In the genomic region with DNA sequence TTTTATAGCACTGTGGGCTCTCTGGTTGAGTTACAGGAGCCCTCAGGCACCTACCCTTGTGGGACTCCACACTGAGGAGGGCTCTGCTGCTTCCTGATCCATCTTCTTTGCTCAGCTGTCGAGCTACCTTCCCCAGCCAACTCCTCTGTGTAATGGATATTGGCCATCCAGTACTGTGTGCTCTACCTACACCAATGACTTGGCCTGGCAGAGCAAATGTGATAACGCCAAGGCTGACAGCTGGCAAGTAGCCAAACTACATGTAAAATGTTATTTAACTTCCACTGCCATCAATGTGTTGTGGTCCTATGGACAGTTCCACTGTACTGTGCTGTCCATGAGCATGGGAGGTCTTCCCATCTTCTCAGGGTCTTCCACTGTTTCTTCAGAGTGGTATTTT, we compare ENCODE assay signal across 30 mouse cellular contexts. TPM values are rescaled to one million over a fixed set of nuclear protein-coding genes. Genes with fewer than 3 reads are reported as not detected.
DNase-seq lines count a peak whose midpoint lies in the region; ATAC-seq and TF ChIP-seq lines count a peak whose summit lies in the region.
"Had no signal": no experiment of that assay in that cellular context is flagged by ENCODE, and none has a peak within 500 bp of the region (broad histone marks: within the 10 kb centered on the region; RNA-seq: fewer than 3 reads in every experiment).

No protein-coding gene starts in this region.

- DNase-seq in cerebellum, postnatal 10 days = peak; percentile 41 to 51
- DNase-seq in cerebellum, adult 11-12 months = no peak
- DNase-seq in MEL (ENCODE audit: low read depth, low spot score) = peak; percentile 72
- no peak for DNase-seq in midbrain, embryonic 10.5 days (ENCODE audit: low spot score)
- DNase-seq in lung, adult 18-20 months = no peak
- DNase-seq: adrenal gland, adult 8-10 months; adrenal gland, postnatal 36 days; B cell, adult 2 months; cerebellum, adult 2 months; cerebellum, adult 9-11 months; cerebellum, postnatal 36 days; embryo, embryonic 11 days; forebrain, postnatal 0 days; gastrocnemius, adult 2 months; gastrocnemius, postnatal 14 days; heart, adult 11 months; heart, postnatal 10 days; heart, postnatal 36 days had no signal

- H3K4me1 ChIP-seq in MEL (ENCODE audit: control insufficient read depth in 1 of 2, insufficient read depth in 2 of 2, low read length in 2 of 2) = peaks cover 11 to 18% of the 10 kb centered on the region in 2 experiments
- H3K4me1 ChIP-seq in midbrain, embryonic 10.5 days = no peaks in the 10 kb centered on the region
- H3K4me1 ChIP-seq: embryonic facial prominence, embryonic 13.5 days; hindbrain, embryonic 10.5 days; hindbrain, embryonic 13.5 days; intestine, embryonic 15.5 days had no signal

- peak; percentile 58 for ATAC-seq in erythroid progenitor cell, adult 5-6 weeks (replicated peaks; ENCODE audit: low FRiP score, poor library complexity, severe bottlenecking)
- ATAC-seq: forebrain, embryonic 14.5 days; forebrain, postnatal 0 days; hindbrain, embryonic 16.5 days; intestine, embryonic 15.5 days had no signal

- TF ChIP-seq RAD21 in MEL (IDR thresholded peaks at IDR 0.05; ENCODE audit: low read depth, low read length) = no peak

- no peaks in the 10 kb centered on the region for H3K9me3 ChIP-seq in MEL (replicated peaks; ENCODE audit: insufficient read depth, low read length)
- H3K9me3 ChIP-seq in midbrain, embryonic 10.5 days (replicated peaks) = no peaks in the 10 kb centered on the region
- H3K9me3 ChIP-seq: embryonic facial prominence, embryonic 10.5 days; embryonic facial prominence, embryonic 13.5 days; G1E; heart, embryonic 12.5 days; heart, embryonic 15.5 days; hindbrain, embryonic 10.5 days; hindbrain, embryonic 13.5 days; intestine, embryonic 15.5 days had no signal

- no peak overlapping the region for H3K4me3 ChIP-seq in MEL (ENCODE audit: control insufficient read depth in 1 of 2, insufficient read depth in 1 of 2, low read depth in 2 of 2, low read length in 2 of 2)
- no peak overlapping the region for H3K4me3 ChIP-seq in midbrain, embryonic 10.5 days
- H3K4me3 ChIP-seq: embryonic facial prominence, embryonic 10.5 days; embryonic facial prominence, embryonic 13.5 days; gastrocnemius, adult 2 months; heart, embryonic 12.5 days; heart, embryonic 15.5 days; hindbrain, embryonic 10.5 days; hindbrain, embryonic 13.5 days; intestine, embryonic 15.5 days had no signal

- WGBS in midbrain, embryonic 10.5 days = 78% methylated on average over 2 of the region's 2 CpGs

- no peak overlapping the region for H3K9ac ChIP-seq in MEL (ENCODE audit: control insufficient read depth, low read depth, low read length, poor library complexity, severe bottlenecking)
- H3K9ac ChIP-seq: embryonic facial prominence, embryonic 13.5 days; forebrain, postnatal 0 days; heart, embryonic 12.5 days; heart, embryonic 15.5 days; hindbrain, embryonic 13.5 days; intestine, embryonic 15.5 days had no signal

- no peaks in the 10 kb centered on the region for H3K27me3 ChIP-seq in MEL (ENCODE audit: control insufficient read depth in 1 of 2, insufficient read depth in 2 of 2, low read length in 2 of 2)
- no peaks in the 10 kb centered on the region for H3K27me3 ChIP-seq in midbrain, embryonic 10.5 days (ENCODE audit: low read depth, poor library complexity, severe bottlenecking)
- H3K27me3 ChIP-seq: CH12.LX; embryonic facial prominence, embryonic 13.5 days; heart, embryonic 12.5 days; heart, embryonic 15.5 days; hindbrain, embryonic 13.5 days; intestine, embryonic 15.5 days had no signal

- H3K79me2 ChIP-seq in MEL (ENCODE audit: control insufficient read depth, insufficient read depth, low read length, poor library complexity) = no peaks in the 10 kb centered on the region

- no peak for TF ChIP-seq POLR2A in MEL (IDR thresholded peaks at IDR 0.05; ENCODE audit: control insufficient read depth in 1 of 2, insufficient read depth in 1 of 2, low read depth in 1 of 2, low read length in 2 of 2, poor library complexity in 1 of 2)

- TF ChIP-seq CTCF in MEL (IDR thresholded peaks at IDR 0.05 in 2 of 3, conservative IDR thresholded peaks at IDR 0.05 in 1 of 3; ENCODE audit: control insufficient read depth in 1 of 3, insufficient read depth in 1 of 3, low read depth in 2 of 3, low read length in 3 of 3, poor library complexity in 1 of 3, severe bottlenecking in 1 of 3) = no peak

- TF ChIP-seq EP300 in MEL (IDR thresholded peaks at IDR 0.05; ENCODE audit: low read depth in 1 of 2, low read length in 2 of 2) = no peak

- peaks cover 0 to 22% of the 10 kb centered on the region in 2 experiments; a peak in 2 of 4 replicates for H3K36me3 ChIP-seq in MEL (ENCODE audit: control insufficient read depth in 1 of 2, insufficient read depth in 2 of 2, low read length in 2 of 2)
- peaks cover 37% of the 10 kb centered on the region for H3K36me3 ChIP-seq in midbrain, embryonic 10.5 days
- H3K36me3 ChIP-seq: heart, embryonic 15.5 days; intestine, embryonic 15.5 days had no signal

- no peak overlapping the region for H3K27ac ChIP-seq in MEL (ENCODE audit: control insufficient read depth, low read depth, low read length)
- no peak overlapping the region for H3K27ac ChIP-seq in midbrain, embryonic 10.5 days (replicated peaks)
- H3K27ac ChIP-seq: embryonic facial prominence, embryonic 10.5 days; embryonic facial prominence, embryonic 13.5 days; gastrocnemius, adult 2 months; heart, embryonic 15.5 days; hindbrain, embryonic 10.5 days; hindbrain, embryonic 13.5 days; intestine, embryonic 15.5 days had no signal

TF ChIP-seq in MEL, 35 proteins besides CTCF, POLR2A, EP300 and RAD21:
- TF ChIP-seq NELFE (IDR thresholded peaks at IDR 0.05; ENCODE audit: low read depth, low read length) (no peak), SIN3A (IDR thresholded peaks at IDR 0.05; ENCODE audit: low read length) (0 out of 2 replicates have a peak, but pooled peaks have one; percentile 22)

RNA-seq across cellular contexts. Expression of gene Ankrd9, which starts 16.9 kb away (rescaled TPM):
- total RNA-seq in MEL (2012; rRNA removed) = 17.8 and 26.0 TPM in 2 replicates
- polyA plus RNA-seq in MEL (2012; ENCODE audit: insufficient read depth in 1 of 2, insufficient read length in 2 of 2, low read depth in 1 of 2, low replicate concordance in 2 of 2, missing spikeins in 1 of 2) = 10 to 100 TPM in 1 of 2 experiments, not detected in 1; 13.8 TPM
- total RNA-seq in erythroid progenitor cell, adult 5-6 weeks (2015; ENCODE audit: low replicate concordance) = 8.4 and 13.3 TPM in 2 replicates
- 18.3 and 20.3 TPM in 2 replicates for total RNA-seq in erythroid progenitor cell, adult 5-6 weeks (2017; ENCODE audit: low replicate concordance)
- 16.5 and 19.4 TPM in 2 replicates for polyA plus RNA-seq in midbrain, embryonic 10.5 days (2016; fragmentation: Nextera tagmentation; extraction: Ambion mirVana)

Comparison
In these comparisons a context has a peak if more than half of its experiments do, and no peak if none do; other contexts are left out.
1. DNase-seq: peak in cerebellum, postnatal 10 days (2 of 2) and MEL (single experiment); none in cerebellum, adult 11-12 months (single experiment), midbrain, embryonic 10.5 days (single experiment) and lung, adult 18-20 months (0 of 2).